Mouse (Mus musculus): ENCODE data around the gene Azin2. TPM values are rescaled to one million over a fixed set of nuclear protein-coding genes. Genes with fewer than 3 reads are reported as not detected.

Azin2 gene
- total and polyA plus RNA-seq, 3 experiments = 0.91 to 2.4 (median 1.7) TPM

DNA sequence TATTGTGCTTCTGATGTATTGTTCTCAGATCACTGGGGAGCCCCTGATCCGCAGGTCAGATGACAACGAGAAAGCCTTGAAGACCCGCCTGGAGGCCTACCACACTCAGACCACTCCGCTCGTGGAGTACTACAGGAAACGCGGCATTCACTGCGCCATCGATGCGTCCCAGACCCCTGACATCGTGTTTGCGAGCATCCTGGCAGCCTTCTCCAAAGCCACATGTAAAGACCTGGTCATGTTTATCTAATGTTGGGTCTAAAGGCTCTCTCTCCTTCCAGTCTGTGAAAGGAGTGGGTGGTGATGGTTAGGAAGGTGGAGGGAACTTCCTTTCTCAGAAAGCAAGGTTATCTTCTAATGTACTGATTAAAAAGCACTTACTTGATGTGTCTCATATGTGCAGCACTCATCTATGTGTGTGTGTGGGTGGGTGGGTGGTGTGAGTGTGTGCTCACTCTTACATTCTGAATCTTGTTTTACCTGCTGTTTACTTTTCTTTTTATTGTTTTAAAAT lies 45.8 kb upstream of the Azin2 start:
- in situ Hi-C loops (cut with MboI; ENCODE audit: low pct_ligation_motif_present, low pct_unique_long_range_greater_than_20kb, low sequenced_read_pairs) (no loop called here), dilution Hi-C loops (cut with MboI; ENCODE audit: extremely low pct_ligation_motif_present, extremely low pct_unique_long_range_greater_than_20kb, low sequenced_read_pairs) (no loop called here)
- peaks cover 76 to 93% of the 10 kb centered on the region in 2 experiments for H3K36me3 ChIP-seq (replicated peaks in 1 of 2; ENCODE audit: control insufficient read depth in 1 of 2, insufficient read depth in 1 of 2, low read length in 1 of 2)
- H3K79me2 ChIP-seq (replicated peaks; ENCODE audit: control insufficient read depth, extremely low read depth, insufficient read depth, poor library complexity, severe bottlenecking) = no peaks in the 10 kb centered on the region
- TF ChIP-seq MXI1 (IDR thresholded peaks at IDR 0.05; ENCODE audit: low read depth, low read length) (no peak), KAT2A (IDR thresholded peaks at IDR 0.05; ENCODE audit: insufficient replicate concordance, low read length) (no peak), EP300 (IDR thresholded peaks at IDR 0.05; ENCODE audit: low read length) (no peak), MAX (IDR thresholded peaks at IDR 0.05; ENCODE audit: low read length) (no peak), ZC3H11A (IDR thresholded peaks at IDR 0.05; ENCODE audit: low read depth, low read length) (no peak), ZKSCAN1 (IDR thresholded peaks at IDR 0.05; ENCODE audit: borderline replicate concordance, low read depth, low read length) (no peak), ZNF384 (IDR thresholded peaks at IDR 0.05; ENCODE audit: low read depth, low read length) (no peak), NELFE (IDR thresholded peaks at IDR 0.05; ENCODE audit: low read depth, low read length) (no peak), ETS1 (conservative IDR thresholded peaks at IDR 0.05; ENCODE audit: low read depth, low read length) (no peak), GABPA (IDR thresholded peaks at IDR 0.05; ENCODE audit: insufficient replicate concordance, low read depth, low read length) (no peak), CTCF (conservative IDR thresholded peaks at IDR 0.05 in 1 of 2, IDR thresholded peaks at IDR 0.05 in 1 of 2; ENCODE audit: low read depth in 2 of 2, low read length in 2 of 2) (no peak), MAZ (IDR thresholded peaks at IDR 0.05; ENCODE audit: low read depth, low read length) (no peak)
- no peak overlapping the region for H3K27ac ChIP-seq (ENCODE audit: insufficient read depth, low read depth)
- H3K9ac ChIP-seq (ENCODE audit: insufficient read depth, low read depth) = no peak overlapping the region
- peaks cover 2 to 4% of the 10 kb centered on the region in 2 experiments; a peak in 3 of 4 replicates for H3K4me1 ChIP-seq (ENCODE audit: control insufficient read depth in 1 of 2, insufficient read depth in 2 of 2)
- H3K9me3 ChIP-seq (replicated peaks; ENCODE audit: low read length) = no peaks in the 10 kb centered on the region
- no peak for DNase-seq (ENCODE audit: extremely low read depth)
- H3K4me3 ChIP-seq (replicated peaks in 1 of 3; ENCODE audit: low read depth in 2 of 3, low read length in 2 of 3, poor library complexity in 1 of 3) = no peak overlapping the region
- no peak overlapping the region for H3K4me2 ChIP-seq (ENCODE audit: insufficient read depth, low read depth, poor library complexity, severe bottlenecking)
- no peaks in the 10 kb centered on the region for H3K27me3 ChIP-seq (replicated peaks)

GRCm38 (mm10) chr4:129003720-129004119 lies 41.5 kb upstream of the Azin2 start:
- Histone ChIP-seq H3K4me2 (ENCODE audit: insufficient read depth, low read depth, poor library complexity, severe bottlenecking) (no peak overlapping the region), H3K4me3 (replicated peaks in 1 of 3; ENCODE audit: low read depth in 2 of 3, low read length in 2 of 3, poor library complexity in 1 of 3) (no peak overlapping the region), H3K9ac (ENCODE audit: insufficient read depth, low read depth) (no peak overlapping the region), H3K36me3 (replicated peaks in 1 of 2; ENCODE audit: control insufficient read depth in 1 of 2, insufficient read depth in 1 of 2, low read length in 1 of 2) (peaks cover 81 to 94% of the 10 kb centered on the region in 2 experiments), H3K27me3 (replicated peaks) (no peaks in the 10 kb centered on the region), H3K9me3 (replicated peaks; ENCODE audit: low read length) (no peaks in the 10 kb centered on the region), H3K4me1 (ENCODE audit: control insufficient read depth in 1 of 2, insufficient read depth in 2 of 2) (peaks cover 2 to 4% of the 10 kb centered on the region in 2 experiments; a peak in 3 of 4 replicates), H3K79me2 (replicated peaks; ENCODE audit: control insufficient read depth, extremely low read depth, insufficient read depth, poor library complexity, severe bottlenecking) (0 out of 2 replicates have a peak, but pooled peaks cover 2% of the 10 kb centered on the region), H3K27ac (ENCODE audit: insufficient read depth, low read depth) (no peak overlapping the region)
- no peak for DNase-seq (ENCODE audit: extremely low read depth)
- dilution Hi-C loops (cut with MboI; ENCODE audit: extremely low pct_ligation_motif_present, extremely low pct_unique_long_range_greater_than_20kb, low sequenced_read_pairs) (no loop called here), in situ Hi-C loops (cut with MboI; ENCODE audit: low pct_ligation_motif_present, low pct_unique_long_range_greater_than_20kb, low sequenced_read_pairs) (no loop called here)
- TF ChIP-seq MAZ (IDR thresholded peaks at IDR 0.05; ENCODE audit: low read depth, low read length) (no peak), NELFE (IDR thresholded peaks at IDR 0.05; ENCODE audit: low read depth, low read length) (no peak), MAFK (IDR thresholded peaks at IDR 0.05; ENCODE audit: insufficient replicate concordance, low read length) (no peak), KAT2A (IDR thresholded peaks at IDR 0.05; ENCODE audit: insufficient replicate concordance, low read length) (no peak), RCOR1 (conservative IDR thresholded peaks at IDR 0.05; ENCODE audit: low read depth, low read length) (no peak), USF2 (conservative IDR thresholded peaks at IDR 0.05; ENCODE audit: low read depth, low read length) (no peak), NRF1 (IDR thresholded peaks at IDR 0.05; ENCODE audit: low read depth, low read length) (no peak), JUN (IDR thresholded peaks at IDR 0.05; ENCODE audit: insufficient read depth, low read depth, low read length) (no peak), ZKSCAN1 (IDR thresholded peaks at IDR 0.05; ENCODE audit: borderline replicate concordance, low read depth, low read length) (no peak), RAD21 (IDR thresholded peaks at IDR 0.05; ENCODE audit: low read depth, low read length) (no peak)
